Mouse (Mus musculus) kidney, postnatal 36 days (tissue): ENCODE measurements around the gene H2-Ob.
A peak's percentile ranks its signal among the peaks of the same experiment; 100 is the strongest.

ENCODE experiments used
- DNase-seq, 2 experiments: peaks; one replicate each; pipeline ENCODE4 v3.0.0; 2021 to 2022; ENCODE audit warnings: mixed read lengths in 2 of 2

H2-Ob gene

GRCm38 (mm10) chr17:34244656-34245055, 6.0 kb downstream of the H2-Ob start:
- no peak for DNase-seq

- DNase-seq: no peak
Measured at GRCm38 (mm10) chr17:34247047-34247446, 8.3 kb downstream of the H2-Ob start.

GRCm38 (mm10) chr17:34248764-34249163, 10.1 kb downstream of the H2-Ob start:
- DNase-seq: no peak

GRCm38 (mm10) chr17:34249361-34249760, 10.7 kb downstream of the H2-Ob start:
- no peak for DNase-seq

- DNase-seq: peak; percentile 51 to 68
Measured at GRCm38 (mm10) chr17:34249878-34250277, 11.2 kb downstream of the H2-Ob start.

- DNase-seq: peak in 1 of 2 experiments; percentile 19
Measured at GRCm38 (mm10) chr17:34251666-34252065, 13.0 kb downstream of the H2-Ob start.

- no peak for DNase-seq
Measured at GRCm38 (mm10) chr17:34256501-34256900, 17.8 kb downstream of the H2-Ob start.

GRCm38 (mm10) chr17:34257594-34258375, 19.1 kb downstream of the H2-Ob start, which contains the start of gene H2-Ab1:
Gene H2-Ab1 (plus strand): TSS chr17:34257689.
- DNase-seq: peak; percentile 75 to 87

GRCm38 (mm10) chr17:34260551-34260950, 21.8 kb downstream of the H2-Ob start:
- peak in 1 of 2 experiments; percentile 15 for DNase-seq

- peak; percentile 82 to 83 for DNase-seq
Measured at GRCm38 (mm10) chr17:34261502-34261901, 22.8 kb downstream of the H2-Ob start.

GRCm38 (mm10) chr17:34263068-34263467, 24.4 kb downstream of the H2-Ob start:
- DNase-seq: peak; percentile 80 to 81

- DNase-seq: peak; percentile 24 to 50
Measured at GRCm38 (mm10) chr17:34263811-34264371, 25.2 kb downstream of the H2-Ob start.

- DNase-seq: peak in 1 of 2 experiments; percentile 28
Measured at GRCm38 (mm10) chr17:34264452-34265351, 26.0 kb downstream of the H2-Ob start.

- no peak for DNase-seq
Measured at GRCm38 (mm10) chr17:34268262-34268661, 29.6 kb downstream of the H2-Ob start.

GRCm38 (mm10) chr17:34268748-34269147, 30.0 kb downstream of the H2-Ob start:
- no peak for DNase-seq

- no peak for DNase-seq
Measured at GRCm38 (mm10) chr17:34269817-34270216, 31.1 kb downstream of the H2-Ob start.

- no peak for DNase-seq
Measured at GRCm38 (mm10) chr17:34270230-34270629, 31.5 kb downstream of the H2-Ob start.

GRCm38 (mm10) chr17:34270940-34271339, 32.2 kb downstream of the H2-Ob start:
- DNase-seq: no peak

- DNase-seq: no peak
Measured at GRCm38 (mm10) chr17:34272102-34272501, 33.4 kb downstream of the H2-Ob start.

GRCm38 (mm10) chr17:34280499-34281038, 41.9 kb downstream of the H2-Ob start:
- no peak for DNase-seq

- no peak for DNase-seq
Measured at GRCm38 (mm10) chr17:34281836-34282235, 43.1 kb downstream of the H2-Ob start.

GRCm38 (mm10) chr17:34285371-34285770, 46.7 kb downstream of the H2-Ob start:
- DNase-seq: no peak

- peak; percentile 46 to 85 for DNase-seq
Measured at GRCm38 (mm10) chr17:34285848-34286247, 47.1 kb downstream of the H2-Ob start.
